Mouse (Mus musculus): Measurements from ENCODE around the gene Lrrc42.

GRCm38 (mm10) chr4:107211465-107211864 lies 41.9 kb downstream of the Lrrc42 start:
- no peak for TF ChIP-seq CTCF (IDR thresholded peaks at IDR 0.05 in 2 of 3, conservative IDR thresholded peaks at IDR 0.05 in 1 of 3; ENCODE audit: control insufficient read depth in 1 of 3, insufficient read depth in 1 of 3, low read depth in 2 of 3, low read length in 3 of 3, poor library complexity in 1 of 3, severe bottlenecking in 1 of 3)
- no peak for TF ChIP-seq BHLHE40 (IDR thresholded peaks at IDR 0.05; ENCODE audit: borderline replicate concordance, low read depth, low read length)
- no peak for TF ChIP-seq EP300 (IDR thresholded peaks at IDR 0.05; ENCODE audit: low read depth in 1 of 2, low read length in 2 of 2)
- no peak for TF ChIP-seq USF2 (IDR thresholded peaks at IDR 0.05; ENCODE audit: borderline replicate concordance in 1 of 2, insufficient read depth in 1 of 2, low read depth in 1 of 2, low read length in 2 of 2)
- TF ChIP-seq NRF1 (IDR thresholded peaks at IDR 0.05; ENCODE audit: insufficient read depth, low read depth, low read length, poor library complexity, severe bottlenecking): no peak
- no peak for TF ChIP-seq HCFC1 (IDR thresholded peaks at IDR 0.05; ENCODE audit: low read depth, low read length)

Data from MEL (cell line).